Mouse (Mus musculus): Measurements from ENCODE around the gene Tmem230. TPM values are rescaled to one million over a fixed set of nuclear protein-coding genes. Genes with fewer than 3 reads are reported as not detected.
A peak's percentile ranks its signal among the peaks of the same experiment; 100 is the strongest.
"Not testable (repeated sequence)": the region's sequence is repeated elsewhere in the genome, so short reads cannot be mapped to it uniquely, and the experiment has no call there.

The Tmem230 gene
- polyA plus RNA-seq, 1 experiment from 2014 or later, result 36.4 TPM

DNA sequence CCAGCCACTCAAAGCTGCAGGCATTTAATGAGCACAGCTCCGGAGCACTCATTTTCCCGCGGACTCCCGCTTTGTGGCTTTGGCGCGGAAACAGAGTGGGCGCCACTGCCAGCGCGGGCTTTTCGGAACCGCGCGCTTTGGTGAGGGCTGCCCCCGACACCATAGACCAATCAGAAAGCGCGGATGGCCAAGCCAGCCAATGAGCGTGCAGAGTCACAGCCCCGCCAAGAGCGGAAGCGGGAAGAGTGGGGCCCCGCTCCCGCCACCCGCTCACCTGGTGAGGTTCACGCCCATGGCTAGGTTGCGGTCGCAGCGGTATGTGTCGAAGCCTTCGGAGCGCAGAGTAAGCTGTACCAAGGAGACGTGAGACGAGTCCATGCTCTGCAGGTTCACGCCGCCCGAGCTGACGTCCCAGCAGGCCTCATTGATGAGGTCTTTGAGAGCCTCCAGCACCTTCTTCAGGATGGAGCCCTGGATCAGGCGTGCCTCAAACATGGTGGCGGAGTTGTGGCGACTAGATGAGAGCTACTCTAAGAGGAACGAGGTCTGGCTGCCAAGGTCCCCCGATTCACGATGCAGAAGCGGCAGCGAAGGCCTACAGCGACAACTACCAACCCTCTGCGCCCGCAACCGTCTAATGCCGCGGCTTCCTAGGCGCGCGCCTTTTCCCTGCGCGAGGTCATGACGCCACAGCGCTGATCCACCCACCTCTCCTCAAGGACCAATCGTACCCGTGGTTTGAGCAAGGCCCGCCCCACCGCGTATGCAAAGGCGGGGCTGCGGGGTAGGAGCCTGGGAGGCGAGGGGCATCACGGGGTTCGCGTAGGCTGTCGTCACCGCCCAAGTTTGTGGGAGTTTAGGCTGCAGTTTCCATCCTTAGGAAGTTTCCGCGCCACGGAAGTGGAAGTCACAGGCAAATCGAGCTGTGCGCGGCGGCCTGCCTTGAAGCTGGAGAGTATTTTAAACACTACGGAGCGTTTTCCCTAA lies 5.2 kb upstream of the Tmem230 start, which contains the start of gene Pcna:
Gene Pcna (minus strand): TSS at position 773 of the 987 bp plus-strand sequence.
- WGBS, result under 1% methylated on average over 75 of the region's 79 CpGs
- peak; percentile 99 for ATAC-seq (replicated peaks; ENCODE audit: low FRiP score, low TSS enrichment, low read depth)
- peaks cover 15% of the 10 kb centered on the region for H3K4me1 ChIP-seq (replicated peaks; ENCODE audit: control insufficient read depth, insufficient read depth, low read length)
- H3K9me3 ChIP-seq (ENCODE audit: control insufficient read depth, low read length), result no peaks in the 10 kb centered on the region
- peak within 1 kb of the TSS; percentile 78 for H3K4me2 ChIP-seq (ENCODE audit: low read length)
- H3K27ac ChIP-seq (ENCODE audit: low read depth), result peak within 1 kb of the TSS; percentile 87
- peak; percentile 96 for DNase-seq (ENCODE audit: low spot score)
- H3K4me3 ChIP-seq (ENCODE audit: low read depth, low read length), result peak within 1 kb of the TSS; percentile 59
- H3K36me3 ChIP-seq (ENCODE audit: control insufficient read depth, insufficient read depth, low read length), result peaks cover 31% of the 10 kb centered on the region
- peak within 1 kb of the TSS; percentile 57 for H3K9ac ChIP-seq (ENCODE audit: low read length)
- no peaks in the 10 kb centered on the region for H3K27me3 ChIP-seq (replicated peaks; ENCODE audit: control insufficient read depth, insufficient read depth, low read length)

DNA sequence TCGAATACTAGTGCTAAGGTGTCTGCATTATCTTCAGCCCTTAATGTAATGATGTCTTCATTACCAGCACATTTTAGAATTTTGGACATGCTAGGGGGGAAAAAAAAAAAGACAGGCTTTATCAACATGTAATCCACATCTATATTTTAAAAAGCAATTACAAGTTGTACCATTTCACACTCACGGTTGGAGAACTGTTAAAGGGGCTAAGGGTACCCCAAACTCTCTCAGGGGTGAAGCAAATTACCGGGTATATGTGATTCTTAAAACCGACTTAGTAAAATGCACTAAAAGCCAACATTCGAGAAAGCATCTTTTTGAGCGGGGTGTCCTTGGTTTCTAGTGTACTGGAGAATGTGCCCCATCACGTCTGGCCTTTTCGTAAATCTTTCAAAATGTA lies 4.3 kb upstream of the Tmem230 start:
- WGBS, result 7% methylated on average over 8 of the region's 8 CpGs
- DNase-seq (ENCODE audit: low spot score), result no peak
- ATAC-seq (replicated peaks; ENCODE audit: low FRiP score, low TSS enrichment, low read depth), result no peak

DNA sequence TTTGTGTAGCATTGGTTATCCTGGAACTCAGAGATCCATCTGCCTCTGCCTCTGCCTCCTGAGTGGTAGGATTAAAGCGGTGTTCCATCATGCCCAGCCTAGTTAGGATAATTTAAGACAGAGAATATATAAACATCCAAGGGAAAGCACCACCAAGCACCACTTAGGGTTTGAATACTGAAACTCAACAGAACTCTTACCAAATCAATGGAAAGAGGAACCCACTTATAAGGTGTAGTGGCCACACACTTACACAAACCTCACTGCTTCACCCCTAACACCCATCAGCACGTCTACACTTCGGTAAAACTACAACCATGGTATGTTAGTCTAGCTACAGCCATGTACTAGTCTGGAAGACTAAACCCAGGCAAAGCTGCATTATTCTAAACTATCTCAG lies 4.2 kb downstream of the Tmem230 start:
- Histone ChIP-seq H3K9ac (ENCODE audit: low read length) (no peak overlapping the region), H3K36me3 (ENCODE audit: control insufficient read depth, insufficient read depth, low read length) (peaks cover 23% of the 10 kb centered on the region), H3K4me3 (ENCODE audit: low read depth, low read length) (no peak overlapping the region), H3K27me3 (replicated peaks; ENCODE audit: control insufficient read depth, insufficient read depth, low read length) (no peaks in the 10 kb centered on the region), H3K9me3 (ENCODE audit: control insufficient read depth, low read length) (no peaks in the 10 kb centered on the region), H3K27ac (ENCODE audit: low read depth) (no peak overlapping the region), H3K4me1 (replicated peaks; ENCODE audit: control insufficient read depth, insufficient read depth, low read length) (peaks cover 8% of the 10 kb centered on the region; the same call in 1 of the 2 replicates), H3K4me2 (ENCODE audit: low read length) (no peak overlapping the region)
- ATAC-seq (replicated peaks; ENCODE audit: low FRiP score, low TSS enrichment, low read depth), result no peak
- no peak for DNase-seq (ENCODE audit: low spot score)
- 86% methylated on average over 3 of the region's 3 CpGs for WGBS

More for the DNA sequence above, 4.3 kb upstream of the Tmem230 start:
- Histone ChIP-seq H3K27me3 (replicated peaks; ENCODE audit: control insufficient read depth, insufficient read depth, low read length) (no peaks in the 10 kb centered on the region), H3K27ac (ENCODE audit: low read depth) (peak overlapping the region; percentile 87; the same call in 1 of the 2 replicates), H3K4me2 (ENCODE audit: low read length) (peak overlapping the region; percentile 78), H3K4me1 (replicated peaks; ENCODE audit: control insufficient read depth, insufficient read depth, low read length) (peaks cover 16% of the 10 kb centered on the region), H3K4me3 (ENCODE audit: low read depth, low read length) (peak overlapping the region; percentile 59), H3K36me3 (ENCODE audit: control insufficient read depth, insufficient read depth, low read length) (peaks cover 31% of the 10 kb centered on the region), H3K9ac (ENCODE audit: low read length) (peak overlapping the region; percentile 57), H3K9me3 (ENCODE audit: control insufficient read depth, low read length) (no peaks in the 10 kb centered on the region)

- peak; percentile 80 for DNase-seq (ENCODE audit: low spot score)
- not testable (repeated sequence) for H3K4me1 ChIP-seq (replicated peaks; ENCODE audit: control insufficient read depth, insufficient read depth, low read length); H3K4me3 ChIP-seq (ENCODE audit: low read depth, low read length); H3K9ac ChIP-seq (ENCODE audit: low read length); H3K27ac ChIP-seq (ENCODE audit: low read depth); H3K9me3 ChIP-seq (ENCODE audit: control insufficient read depth, low read length); ATAC-seq (replicated peaks; ENCODE audit: low FRiP score, low TSS enrichment, low read depth); H3K27me3 ChIP-seq (replicated peaks; ENCODE audit: control insufficient read depth, insufficient read depth, low read length); H3K4me2 ChIP-seq (ENCODE audit: low read length)
- WGBS, result 18% methylated on average over 6 of the region's 10 CpGs
- H3K36me3 ChIP-seq (ENCODE audit: control insufficient read depth, insufficient read depth, low read length), result peaks cover 20% of the 10 kb centered on the region
These were observed 7.2 kb downstream of the Tmem230 start for GRCm38 (mm10) chr2:132240457-132240856.

DNA sequence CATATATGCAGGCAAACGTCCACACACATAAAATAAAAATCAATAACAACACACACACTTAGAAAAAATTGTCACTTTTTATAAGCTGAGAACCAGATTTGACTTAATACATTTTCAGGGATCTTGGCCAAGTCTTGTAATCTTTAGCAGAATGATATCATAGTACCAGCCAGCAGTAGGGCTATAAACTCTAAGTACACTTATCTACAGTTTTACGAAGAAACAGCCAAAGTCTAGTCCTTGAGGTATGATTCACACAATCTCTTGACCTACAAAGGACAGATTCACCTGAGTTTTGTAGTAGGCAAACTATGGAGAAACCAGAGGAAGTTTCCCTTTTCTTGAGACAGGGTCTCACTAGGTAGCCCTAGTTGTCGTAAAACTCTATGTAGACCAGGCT lies 8.2 kb downstream of the Tmem230 start:
- WGBS, result 72% methylated on average over 3 of the region's 3 CpGs
- H3K4me2 ChIP-seq (ENCODE audit: low read length); H3K9me3 ChIP-seq (ENCODE audit: control insufficient read depth, low read length); ATAC-seq (replicated peaks; ENCODE audit: low FRiP score, low TSS enrichment, low read depth); H3K9ac ChIP-seq (ENCODE audit: low read length); DNase-seq (ENCODE audit: low spot score); H3K4me3 ChIP-seq (ENCODE audit: low read depth, low read length); H3K27me3 ChIP-seq (replicated peaks; ENCODE audit: control insufficient read depth, insufficient read depth, low read length); H3K27ac ChIP-seq (ENCODE audit: low read depth); H3K4me1 ChIP-seq (replicated peaks; ENCODE audit: control insufficient read depth, insufficient read depth, low read length): not testable (repeated sequence)
- H3K36me3 ChIP-seq (ENCODE audit: control insufficient read depth, insufficient read depth, low read length), result peaks cover 14% of the 10 kb centered on the region

GRCm38 (mm10) chr2:132235975-132236374 lies 11.6 kb downstream of the Tmem230 start:
- Histone ChIP-seq H3K4me1 (replicated peaks; ENCODE audit: control insufficient read depth, insufficient read depth, low read length) (peaks cover 8% of the 10 kb centered on the region; the same call in 1 of the 2 replicates), H3K9ac (ENCODE audit: low read length) (no peak overlapping the region), H3K36me3 (ENCODE audit: control insufficient read depth, insufficient read depth, low read length) (no peaks in the 10 kb centered on the region), H3K4me2 (ENCODE audit: low read length) (no peak overlapping the region), H3K4me3 (ENCODE audit: low read depth, low read length) (no peak overlapping the region), H3K9me3 (ENCODE audit: control insufficient read depth, low read length) (no peaks in the 10 kb centered on the region), H3K27ac (ENCODE audit: low read depth) (no peak overlapping the region), H3K27me3 (replicated peaks; ENCODE audit: control insufficient read depth, insufficient read depth, low read length) (no peaks in the 10 kb centered on the region)
- DNase-seq (ENCODE audit: low spot score), result no peak
- WGBS, result 76% methylated on average over 7 of the region's 7 CpGs
- ATAC-seq (replicated peaks; ENCODE audit: low FRiP score, low TSS enrichment, low read depth), result no peak

- Histone ChIP-seq H3K9me3 (ENCODE audit: control insufficient read depth, low read length) (no peaks in the 10 kb centered on the region), H3K4me1 (replicated peaks; ENCODE audit: control insufficient read depth, insufficient read depth, low read length) (peaks cover 8% of the 10 kb centered on the region; the same call in 1 of the 2 replicates), H3K27ac (ENCODE audit: low read depth) (no peak overlapping the region), H3K4me2 (ENCODE audit: low read length) (no peak overlapping the region), H3K4me3 (ENCODE audit: low read depth, low read length) (no peak overlapping the region), H3K36me3 (ENCODE audit: control insufficient read depth, insufficient read depth, low read length) (no peaks in the 10 kb centered on the region), H3K27me3 (replicated peaks; ENCODE audit: control insufficient read depth, insufficient read depth, low read length) (no peaks in the 10 kb centered on the region), H3K9ac (ENCODE audit: low read length) (no peak overlapping the region)
- 35% methylated on average over 2 of the region's 2 CpGs for WGBS
- no peak for DNase-seq (ENCODE audit: low spot score)
- ATAC-seq (replicated peaks; ENCODE audit: low FRiP score, low TSS enrichment, low read depth), result no peak
These were observed 12.3 kb downstream of the Tmem230 start for GRCm38 (mm10) chr2:132235291-132235690.

- no peak for DNase-seq (ENCODE audit: low spot score)
- H3K4me2 ChIP-seq (ENCODE audit: low read length), result no peak overlapping the region
- WGBS, result 47% methylated on average over 16 of the region's 16 CpGs
- ATAC-seq (replicated peaks; ENCODE audit: low FRiP score, low TSS enrichment, low read depth), result no peak
- no peaks in the 10 kb centered on the region for H3K9me3 ChIP-seq (ENCODE audit: control insufficient read depth, low read length)
- H3K4me3 ChIP-seq (ENCODE audit: low read depth, low read length), result no peak overlapping the region
- no peaks in the 10 kb centered on the region for H3K36me3 ChIP-seq (ENCODE audit: control insufficient read depth, insufficient read depth, low read length)
- no peak overlapping the region for H3K27ac ChIP-seq (ENCODE audit: low read depth)
- no peak overlapping the region for H3K9ac ChIP-seq (ENCODE audit: low read length)
- H3K4me1 ChIP-seq (replicated peaks; ENCODE audit: control insufficient read depth, insufficient read depth, low read length), result peaks cover 8% of the 10 kb centered on the region; the same call in 1 of the 2 replicates
- no peaks in the 10 kb centered on the region for H3K27me3 ChIP-seq (replicated peaks; ENCODE audit: control insufficient read depth, insufficient read depth, low read length)
These were observed 13.4 kb downstream of the Tmem230 start for GRCm38 (mm10) chr2:132233985-132234765.
